Mouse (Mus musculus): Measurements from ENCODE around the gene Pnrc1.

The Pnrc1 gene

DNA sequence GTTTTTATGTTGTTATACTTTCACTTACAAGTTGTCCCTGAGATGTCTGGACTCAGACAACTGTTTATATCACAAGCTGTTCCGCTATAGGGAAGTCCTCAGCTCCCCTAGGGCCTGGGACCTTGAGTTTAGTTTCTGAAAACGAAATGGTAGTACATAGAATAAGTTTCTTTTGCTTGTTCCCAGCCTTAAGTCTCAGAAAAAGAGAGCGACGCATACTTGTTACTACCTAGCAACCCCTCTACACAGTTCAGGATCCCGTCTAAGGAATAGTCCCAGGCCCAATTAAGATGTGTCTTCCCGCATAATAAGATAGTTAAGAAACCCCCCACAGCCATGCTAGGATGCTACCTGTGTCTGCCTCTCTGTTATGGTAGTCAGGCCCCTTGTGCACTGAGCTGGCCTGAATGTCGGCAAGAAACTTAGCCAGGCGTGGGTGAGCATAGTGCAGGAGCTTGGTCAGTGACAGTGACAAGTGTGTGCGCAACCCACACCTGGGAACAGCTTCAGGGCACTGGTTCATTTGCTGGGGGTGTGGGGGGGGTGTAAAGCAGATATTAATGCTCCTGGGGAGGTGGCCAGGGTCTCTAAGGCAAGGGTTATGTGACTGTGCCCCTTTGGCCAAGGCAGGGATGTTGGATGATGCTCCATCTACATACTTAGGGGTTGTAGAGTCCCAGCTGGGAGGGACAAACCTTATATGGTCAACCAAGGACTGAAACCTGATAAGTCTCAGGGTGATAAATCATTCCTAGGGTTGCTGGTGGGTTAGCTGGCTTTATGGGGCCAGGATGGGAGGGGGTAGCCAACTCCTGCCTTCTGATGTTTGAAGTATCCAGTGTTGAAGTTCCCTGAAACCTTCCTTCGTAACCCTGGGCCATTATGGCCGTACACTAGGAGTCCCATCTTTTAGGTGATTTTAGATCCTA, 19.3 kb downstream of the Pnrc1 start:
- DNase-seq (ENCODE audit: low read depth), result no peak

DNA sequence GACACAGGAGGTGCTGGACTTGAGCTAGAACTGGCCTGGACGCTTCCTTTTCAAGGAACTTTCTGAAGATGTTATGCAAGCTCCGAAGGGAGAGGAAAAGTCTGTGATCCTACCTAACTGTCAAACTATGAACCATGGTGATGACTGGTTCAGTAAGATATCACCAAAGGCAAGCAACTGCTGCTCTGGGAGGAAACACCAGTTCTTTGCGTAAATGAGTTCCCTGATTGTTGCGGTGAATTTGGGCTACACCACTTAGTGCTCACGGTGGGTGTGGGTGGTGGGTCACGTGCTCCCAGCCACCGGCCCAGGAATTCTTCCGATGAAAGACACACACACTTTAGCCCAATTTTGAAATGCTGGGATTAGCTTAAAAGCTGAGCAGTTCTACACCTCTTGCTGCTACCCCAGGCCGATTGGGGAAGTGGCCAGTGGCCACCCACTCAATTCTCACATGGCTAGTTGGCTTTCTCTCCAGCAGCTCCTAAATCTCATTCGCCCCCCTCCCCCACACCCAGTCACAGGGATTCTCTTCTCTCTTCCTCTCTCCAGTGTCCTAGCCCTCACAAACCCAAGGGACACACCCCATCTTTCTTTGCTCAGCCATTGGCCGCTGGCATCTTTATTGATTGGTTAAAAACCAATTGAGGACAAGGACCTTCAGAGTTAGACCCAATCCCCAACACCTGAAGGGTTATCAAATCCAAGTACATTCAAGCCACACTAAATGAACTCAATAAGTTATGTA, 24.8 kb downstream of the Pnrc1 start:
- no peak for DNase-seq (ENCODE audit: low read depth)

DNA sequence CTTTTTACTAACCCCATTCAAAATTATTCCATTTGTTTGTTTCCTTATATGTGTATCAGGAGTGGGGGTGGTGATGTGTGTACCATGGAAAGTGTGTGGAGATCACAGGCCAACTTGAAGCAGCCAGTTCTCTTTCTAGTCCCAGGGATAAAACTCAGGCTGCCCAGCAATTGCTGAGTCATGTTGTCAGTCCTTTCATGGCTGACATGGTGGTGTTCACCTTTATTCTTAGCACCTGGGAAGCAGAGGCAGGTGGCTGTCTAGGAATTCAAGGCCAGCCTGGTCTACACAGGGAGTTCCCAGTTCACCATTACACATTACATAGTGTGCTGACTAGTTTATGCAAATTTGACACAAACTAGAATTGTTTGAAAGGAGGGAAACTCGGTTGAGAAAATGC, 27.1 kb downstream of the Pnrc1 start:
- no peak for DNase-seq (ENCODE audit: low read depth)

DNA sequence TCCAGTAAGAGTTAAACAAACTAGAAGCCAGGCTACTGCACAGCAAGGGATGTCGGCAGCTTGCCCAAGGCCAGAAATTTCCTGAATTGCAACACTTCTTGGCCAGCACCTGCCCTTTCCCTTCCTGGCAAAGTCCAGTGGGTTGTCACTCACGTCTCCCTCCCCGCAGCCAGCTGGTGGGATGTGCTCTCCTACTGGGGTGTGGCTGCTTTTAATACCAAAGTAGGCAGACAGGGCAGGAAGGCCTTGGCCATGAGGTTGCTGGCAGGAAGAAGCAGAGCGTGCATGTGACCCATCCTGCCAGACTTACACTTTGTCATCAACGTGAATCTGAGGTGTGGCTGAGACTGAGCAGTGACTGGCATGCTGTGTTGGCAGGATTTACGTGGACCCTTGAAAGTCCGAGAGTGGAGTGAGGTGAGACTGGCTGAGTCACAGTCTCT, 28.6 kb downstream of the Pnrc1 start:
- DNase-seq (ENCODE audit: low read depth), result no peak

DNA sequence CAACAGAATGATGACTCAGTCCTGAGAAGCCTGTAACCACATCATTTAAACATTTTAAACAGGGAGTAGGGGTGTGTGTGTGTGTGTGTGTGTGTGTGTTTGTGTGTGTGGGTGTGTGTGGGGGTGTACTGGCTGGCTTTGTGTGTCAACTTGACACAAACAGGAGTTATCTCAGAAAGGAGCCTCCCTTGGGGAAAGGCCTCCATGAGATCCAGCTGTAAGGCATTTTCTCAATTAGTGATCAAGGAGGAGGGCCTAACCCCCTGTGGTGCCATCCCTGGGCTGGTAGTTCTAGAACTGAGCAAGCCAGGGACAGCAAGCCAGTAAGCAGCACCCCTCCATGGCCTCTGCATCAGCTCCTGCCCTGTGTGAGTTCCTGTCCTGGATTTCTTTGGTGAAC, 29.7 kb downstream of the Pnrc1 start:
- no peak for DNase-seq (ENCODE audit: low read depth)

DNA sequence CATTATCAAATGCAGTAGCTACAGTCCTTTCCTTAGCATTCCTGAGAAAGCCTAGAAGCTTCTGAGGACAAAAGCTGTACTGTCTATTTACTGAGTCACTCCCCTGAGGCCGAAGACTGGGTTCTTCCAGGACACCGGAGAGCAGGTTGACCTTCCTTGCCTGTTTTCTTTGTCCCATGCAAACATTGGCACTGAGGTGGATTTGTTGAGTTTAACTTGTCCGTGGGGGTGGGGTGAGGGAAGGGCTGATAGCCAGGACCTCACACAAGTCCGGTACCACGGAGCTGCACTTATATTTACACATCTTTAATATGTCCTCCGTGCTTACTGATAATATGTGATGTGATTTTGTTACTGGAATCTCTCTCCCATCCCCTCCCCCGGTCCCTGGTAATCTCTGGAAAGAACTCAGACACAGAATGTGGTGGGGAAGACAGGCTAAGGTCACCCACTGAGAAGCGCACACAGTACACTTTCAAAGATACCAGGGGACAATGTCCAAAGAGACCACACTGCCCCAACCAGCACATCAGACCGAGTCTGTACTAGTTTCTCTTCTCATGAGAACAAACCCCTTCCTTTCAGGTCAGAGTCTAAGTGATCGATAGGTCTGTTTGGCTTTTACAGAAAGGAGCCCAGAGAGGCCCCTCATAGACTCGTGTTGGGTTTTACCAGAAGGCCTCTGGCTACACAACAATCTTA, 32.5 kb downstream of the Pnrc1 start:
- no peak for DNase-seq (ENCODE audit: low read depth)

DNA sequence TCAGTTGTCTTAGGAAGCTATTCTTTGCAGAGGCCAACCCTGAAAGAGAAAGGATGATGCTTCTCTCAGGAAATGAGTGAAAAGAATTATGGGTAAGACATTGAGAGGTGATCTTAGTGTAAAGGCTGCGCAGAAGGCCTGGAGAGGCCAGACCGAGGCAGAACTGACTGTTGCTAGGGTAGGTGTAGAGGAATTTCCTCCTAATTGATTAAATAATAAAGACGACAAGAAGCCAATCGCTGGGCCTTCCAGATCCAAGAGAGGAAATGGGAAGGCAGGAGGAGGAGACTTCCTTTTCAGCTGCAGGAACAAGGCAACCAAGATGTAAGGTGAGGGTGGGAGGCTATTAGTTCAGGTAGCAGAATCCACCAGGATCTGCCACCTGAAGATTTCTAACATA, 35.3 kb downstream of the Pnrc1 start:
- no peak for DNase-seq (ENCODE audit: low read depth)

DNA sequence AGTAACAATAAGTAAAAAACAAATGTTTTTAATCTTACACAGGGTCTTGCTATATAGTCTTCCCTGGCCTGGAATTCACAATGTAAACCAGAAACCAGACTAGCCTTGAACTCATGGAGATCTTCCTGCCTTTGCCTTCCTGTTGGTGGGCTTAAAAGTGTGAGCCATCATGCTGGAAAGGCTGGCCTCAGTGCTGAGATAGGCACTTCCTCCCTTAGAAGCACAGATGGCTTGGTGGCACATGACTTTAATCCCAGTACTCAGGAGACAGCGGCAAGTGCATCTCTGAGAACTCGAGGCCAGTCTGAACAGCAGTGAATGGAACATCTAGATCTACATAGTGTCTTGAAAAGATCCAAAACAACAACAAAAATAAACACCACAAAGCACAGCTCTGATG, 39.1 kb downstream of the Pnrc1 start:
- no peak for DNase-seq (ENCODE audit: low read depth)

DNA sequence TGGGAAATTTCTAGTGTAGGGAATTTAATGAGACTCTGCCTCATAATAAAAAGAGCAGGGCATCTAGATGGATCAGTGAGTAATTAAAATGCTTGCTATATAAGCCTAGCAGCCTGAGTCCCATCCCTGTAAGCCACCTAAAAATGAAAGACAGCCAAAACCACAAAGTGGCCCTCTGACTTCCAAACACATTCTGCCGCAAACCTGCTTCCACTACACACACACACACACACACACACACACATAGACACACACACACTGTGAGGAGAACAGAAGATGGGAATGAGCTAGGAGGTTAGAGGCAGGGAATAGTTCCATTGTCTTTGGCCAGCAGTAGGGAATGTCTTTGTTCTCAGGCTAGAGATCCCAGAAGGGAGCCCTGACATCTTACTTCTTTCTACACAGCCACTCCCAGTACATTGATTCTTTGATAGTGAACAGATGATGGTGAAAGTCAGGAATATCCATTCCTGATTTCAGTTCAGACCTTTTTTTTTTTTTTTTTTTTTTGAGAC, 40.2 kb downstream of the Pnrc1 start:
- DNase-seq (ENCODE audit: low read depth), result no peak

DNA sequence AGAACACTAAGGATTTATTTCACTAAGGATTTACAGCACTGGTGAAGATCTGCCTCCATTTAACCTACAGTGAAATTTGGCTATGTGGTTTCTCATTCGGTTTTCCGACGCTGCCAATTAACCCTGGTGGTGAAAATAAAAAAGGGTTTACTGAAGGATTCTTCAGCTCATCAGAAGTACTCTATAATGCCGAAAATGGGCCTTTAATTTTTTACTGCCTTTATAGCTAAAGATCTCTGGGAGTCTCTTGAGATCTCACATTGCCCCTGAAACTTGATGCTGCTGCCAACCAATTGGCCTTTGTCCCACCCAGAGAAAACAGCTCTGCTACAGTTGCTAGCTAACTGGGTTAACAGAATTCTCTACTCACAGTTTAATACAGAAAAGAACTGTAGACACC, 41.0 kb downstream of the Pnrc1 start:
- no peak for DNase-seq (ENCODE audit: low read depth)

DNA sequence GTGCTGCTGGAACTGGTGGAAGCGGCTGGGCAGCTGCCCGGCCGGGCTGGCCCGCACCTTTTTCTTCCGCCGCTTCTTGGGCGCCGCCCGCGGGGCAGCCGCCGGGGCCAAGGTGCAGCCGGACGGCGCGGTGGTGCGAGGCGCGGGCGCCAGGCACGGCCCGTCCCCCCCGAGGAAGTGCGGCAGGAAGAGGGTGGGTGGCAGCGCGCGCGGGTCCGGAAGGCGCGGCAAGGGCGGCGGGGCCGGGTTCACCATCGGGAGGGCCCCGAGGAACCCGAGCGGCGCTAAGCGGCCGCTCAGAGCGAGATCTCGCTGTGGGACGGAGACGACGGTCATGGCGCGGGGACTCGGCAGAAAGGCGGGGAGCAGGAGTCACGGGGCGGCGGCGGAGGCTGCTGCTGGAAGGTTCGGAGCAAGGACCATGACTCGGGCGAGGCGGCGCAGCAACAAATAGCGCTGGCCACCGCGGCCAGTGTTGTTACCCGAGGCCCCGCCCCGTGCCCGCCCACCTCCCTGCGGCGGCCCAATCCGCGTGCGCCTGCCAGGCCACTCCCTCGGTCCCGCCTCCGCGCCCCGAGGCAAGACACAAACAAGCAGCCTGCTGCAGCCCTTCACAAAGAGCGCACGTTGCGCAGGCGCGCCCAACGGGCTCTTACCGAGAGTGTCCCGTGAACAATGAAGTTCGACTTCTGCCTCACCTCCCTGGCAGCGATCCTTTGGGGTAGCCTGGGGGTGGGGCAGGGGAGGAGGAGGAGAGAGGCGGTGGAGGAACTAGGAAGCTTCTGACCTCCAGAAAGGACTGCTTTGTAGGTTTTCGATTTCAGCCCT, 41.7 kb downstream of the Pnrc1 start:
- DNase-seq (ENCODE audit: low read depth), result peak; percentile 98

DNA sequence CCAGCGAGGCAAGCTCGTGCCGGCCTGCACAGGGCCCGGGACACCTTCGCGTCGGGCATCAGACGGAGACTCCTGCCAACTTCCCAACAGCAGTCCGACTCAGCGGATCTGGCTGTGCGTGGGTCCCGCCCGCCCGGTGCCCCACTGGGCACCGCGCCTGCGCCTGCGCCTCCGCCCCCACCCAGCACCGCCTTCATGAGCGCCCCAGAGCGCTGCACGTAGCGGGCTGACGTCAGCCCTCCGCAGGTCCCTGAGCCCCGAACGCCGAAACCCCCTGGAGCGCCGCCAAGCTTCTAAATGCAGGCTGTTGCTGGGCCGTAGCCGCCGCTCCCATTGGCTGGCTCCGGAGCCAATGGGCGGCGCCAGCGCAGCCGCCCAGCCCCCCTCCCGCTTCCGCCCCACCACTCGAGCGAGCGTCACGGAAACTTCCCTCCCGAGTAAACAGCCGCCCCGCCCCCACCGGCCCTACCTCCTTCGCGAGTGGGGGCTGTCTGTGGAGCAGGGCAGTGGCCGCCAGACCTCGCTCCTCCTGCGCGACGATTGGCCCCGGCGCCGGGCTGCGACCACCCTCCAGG, 42.4 kb downstream of the Pnrc1 start:
- peak; percentile 94 for DNase-seq (ENCODE audit: low read depth)

DNA sequence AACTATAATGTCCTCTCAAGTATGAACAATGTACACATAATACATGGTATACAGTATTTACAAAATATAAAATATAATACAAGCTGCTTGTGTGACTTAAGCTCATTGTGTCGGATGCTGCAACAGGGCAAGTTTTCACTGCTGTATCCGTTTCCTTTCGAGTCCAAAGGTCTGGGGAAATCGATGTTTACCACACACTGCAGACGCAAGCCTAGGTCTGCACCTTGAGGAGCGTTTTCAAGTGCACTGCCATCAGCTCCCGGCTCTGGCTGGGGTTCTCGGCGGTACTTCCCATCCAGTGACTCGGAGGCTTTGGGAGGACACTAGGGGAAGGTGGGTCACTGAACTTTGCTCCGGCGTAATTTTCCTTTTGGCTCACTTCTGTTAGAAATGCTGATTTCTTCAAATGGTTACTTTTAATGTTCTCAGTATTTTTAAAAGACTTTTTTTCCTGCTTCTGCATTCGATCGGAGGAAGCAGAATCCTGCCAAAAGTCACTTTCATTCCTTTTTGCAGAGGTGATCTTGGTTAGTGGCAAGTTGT, 44.0 kb downstream of the Pnrc1 start:
- no peak for DNase-seq (ENCODE audit: low read depth)

DNA sequence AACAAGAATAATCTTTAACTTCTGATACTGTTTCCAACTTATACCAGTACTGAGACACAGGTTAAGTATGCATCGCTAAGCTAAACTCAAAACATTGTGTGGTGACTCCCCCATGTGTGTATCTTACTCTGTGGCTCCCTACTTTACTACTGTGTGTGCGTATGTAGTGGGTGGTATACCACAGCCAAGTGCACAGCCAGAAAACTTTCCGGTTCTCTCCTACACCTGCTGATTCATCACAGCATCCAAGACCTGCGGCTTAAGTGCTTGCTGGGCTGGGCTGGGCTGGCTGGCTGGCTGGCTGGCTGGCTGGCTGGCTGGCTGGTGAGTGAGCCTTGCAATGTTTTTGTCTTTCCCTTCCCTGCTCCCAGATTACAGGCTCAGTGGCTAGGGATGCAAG, 46.0 kb downstream of the Pnrc1 start:
- no peak for DNase-seq (ENCODE audit: low read depth)

DNA sequence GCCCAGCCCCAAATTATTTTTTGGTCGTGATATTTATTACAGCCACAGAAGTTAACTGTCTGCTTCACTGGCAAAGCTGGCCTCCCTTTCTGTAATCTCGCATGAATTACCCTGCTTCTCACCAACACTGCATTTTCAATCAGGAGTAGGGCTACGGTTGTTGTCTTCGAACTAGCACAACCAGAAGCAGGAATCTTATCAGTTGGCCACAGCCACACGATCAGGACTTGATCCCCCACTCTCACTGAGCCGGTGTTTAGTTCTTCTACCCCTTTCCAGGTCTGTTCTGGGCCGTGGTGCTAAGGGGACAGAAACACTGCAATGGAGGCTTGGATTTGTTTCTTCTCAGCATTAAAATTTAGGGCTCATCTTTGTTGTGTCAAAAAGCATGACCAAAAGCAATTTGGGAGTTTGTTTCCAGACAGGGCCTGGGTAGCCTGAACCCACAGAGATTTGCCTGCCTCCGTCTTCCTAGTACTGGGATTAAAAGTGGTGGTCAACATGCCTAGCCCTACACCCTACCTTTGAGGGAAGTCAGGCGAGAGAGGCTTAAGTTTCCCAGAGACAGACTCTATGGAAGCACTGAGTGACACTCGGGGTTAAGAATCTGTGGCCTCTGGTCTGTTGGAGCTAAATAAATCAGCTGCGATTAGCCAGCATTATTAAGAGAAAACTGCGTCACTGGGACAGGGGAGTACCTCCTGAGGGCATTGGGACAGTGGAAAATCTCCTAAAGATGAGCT, 46.8 kb downstream of the Pnrc1 start:
- DNase-seq (ENCODE audit: low read depth), result no peak

DNA sequence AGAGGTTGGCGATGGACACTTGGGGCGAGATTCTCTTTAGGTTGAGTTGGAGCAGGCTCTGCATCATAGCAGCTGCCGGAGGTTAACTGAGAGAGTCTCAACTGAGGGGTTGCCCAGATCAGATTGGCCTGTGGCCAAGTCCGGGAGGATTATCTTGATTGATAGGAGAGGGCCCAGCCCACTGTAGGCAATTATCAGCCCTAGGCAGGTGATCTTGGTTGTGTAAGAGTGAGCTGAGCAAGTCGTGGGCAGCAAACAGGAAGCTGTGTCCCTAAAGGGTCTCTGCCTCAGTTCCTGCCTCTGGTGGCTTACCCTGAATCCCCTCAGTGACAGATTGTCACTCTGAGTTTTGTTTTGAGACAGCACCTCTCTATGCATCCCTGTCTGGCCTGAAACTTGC, 47.4 kb downstream of the Pnrc1 start:
- no peak for DNase-seq (ENCODE audit: low read depth)

DNA sequence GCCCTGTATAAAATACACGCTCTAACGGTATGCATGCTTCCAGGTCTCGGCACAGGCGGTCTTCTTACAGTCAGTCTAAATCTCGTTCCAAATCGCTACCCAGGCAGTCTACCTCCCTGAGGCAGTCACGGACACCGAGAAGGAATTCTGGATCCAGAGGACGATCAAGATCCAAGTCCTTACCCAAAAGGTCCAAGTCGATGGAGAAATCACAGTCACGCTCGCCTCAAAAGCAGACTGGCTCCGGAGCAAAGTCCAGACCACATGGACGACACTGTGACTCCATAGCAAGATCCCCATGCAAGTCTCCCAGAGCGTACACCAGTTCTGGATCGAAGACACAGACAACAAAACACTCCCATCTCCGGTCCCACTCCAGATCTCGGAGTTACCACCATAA, 59.1 kb downstream of the Pnrc1 start:
- DNase-seq (ENCODE audit: low read depth), result no peak

DNA sequence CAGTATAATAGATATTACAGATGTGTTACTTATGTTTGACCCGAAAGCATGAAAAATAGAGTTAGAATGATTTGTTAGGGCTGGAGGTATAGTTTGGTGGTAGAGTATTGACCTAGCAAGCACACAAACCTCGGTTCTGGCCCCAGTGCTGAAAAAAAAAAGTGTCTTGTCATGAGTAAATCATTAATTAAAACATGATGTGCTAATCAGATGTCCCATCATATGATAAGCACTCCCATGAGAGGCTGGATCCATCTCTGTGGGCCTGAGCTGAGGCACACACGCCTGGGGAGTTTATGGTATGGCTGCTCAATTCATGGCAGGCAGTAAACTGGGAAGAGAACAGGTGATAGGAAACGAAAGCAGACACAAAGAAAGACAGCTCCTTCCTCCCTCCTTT, 60.3 kb downstream of the Pnrc1 start:
- no peak for DNase-seq (ENCODE audit: low read depth)

DNA sequence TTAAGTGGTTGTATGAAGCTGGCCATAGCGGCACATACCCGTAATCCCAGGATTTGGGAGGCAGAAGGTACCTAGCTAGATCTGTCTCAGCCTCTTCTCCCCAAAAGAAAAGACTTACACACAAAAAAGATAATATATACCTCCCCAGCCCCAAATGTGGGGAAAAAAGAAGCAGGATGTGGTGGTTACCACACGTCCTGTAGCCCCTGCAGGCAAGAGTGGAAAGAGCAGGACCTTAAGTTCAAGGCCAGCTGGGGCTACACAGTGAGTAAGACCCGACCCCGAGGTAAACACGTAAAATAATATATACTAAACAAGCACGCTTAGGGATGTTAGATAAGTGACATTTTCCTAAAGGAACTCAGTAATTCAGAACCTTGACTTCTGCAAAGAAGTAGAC, 62.8 kb downstream of the Pnrc1 start:
- no peak for DNase-seq (ENCODE audit: low read depth)

DNA sequence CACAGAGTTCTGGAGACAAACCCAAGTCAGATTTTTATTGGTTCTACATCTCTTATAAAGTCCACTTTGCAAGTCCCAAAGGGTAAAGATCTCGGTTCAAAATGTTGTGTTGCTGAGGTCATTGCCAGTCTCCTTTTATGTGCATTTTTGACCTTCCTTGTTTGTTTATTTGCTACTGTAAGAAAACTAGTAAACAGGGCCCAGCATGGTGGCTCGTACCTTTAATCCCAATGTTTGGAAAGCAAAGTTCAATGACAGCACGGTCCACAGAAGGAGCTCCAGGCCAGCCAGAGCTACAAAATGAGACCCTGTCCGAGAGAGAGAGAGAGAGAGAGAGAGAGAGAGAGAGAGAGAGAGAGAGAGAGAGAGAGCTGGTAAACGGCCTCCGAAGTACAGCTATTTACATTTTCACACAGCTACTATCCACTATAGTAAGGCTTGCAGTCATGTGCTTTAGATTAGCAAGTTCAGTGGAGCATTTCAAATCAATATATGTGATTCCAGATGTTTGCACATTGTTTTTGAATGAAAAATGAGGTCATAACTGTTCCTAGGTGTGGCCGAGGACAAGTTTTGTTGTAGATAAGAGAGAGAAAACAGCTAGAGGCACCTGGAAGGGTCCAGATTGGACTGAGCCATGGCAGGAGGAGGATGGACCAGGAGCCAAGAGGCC, 65.8 kb downstream of the Pnrc1 start:
- no peak for DNase-seq (ENCODE audit: low read depth)
